Mouse (Mus musculus) forebrain, embryonic 15.5 days (tissue): ENCODE measurements around the gene Isyna1. TPM values are rescaled to one million over a fixed set of nuclear protein-coding genes. Genes with fewer than 3 reads are reported as not detected.
A peak's percentile ranks its signal among the peaks of the same experiment; 100 is the strongest.

Experiments
- ATAC-seq: fragments of 200-750 bp; cut with Nextera tagmentation; replicated peaks from 2 replicates; pipeline ENCODE4 v1.8.0; 2017; ENCODE audit warnings: mild to moderate bottlenecking, moderate TSS enrichment, moderate library complexity
- H3K27ac ChIP-seq: fragments of 300-500 bp; sonication (generic); replicated peaks from 2 replicates; pipeline ENCODE4 v1.5.1; 2015; ENCODE audit warnings: mild to moderate bottlenecking, inconsistent platforms
- H3K27me3 ChIP-seq: fragments of 300-500 bp; sonication (generic); 2 replicates; pipeline ENCODE4 v1.6.1; 2015; ENCODE audit warnings: inconsistent platforms
- H3K36me3 ChIP-seq: fragments of 300-500 bp; sonication (generic); 2 replicates; pipeline ENCODE4 v1.6.1; 2015; ENCODE audit warnings: mild to moderate bottlenecking, inconsistent platforms
- H3K4me1 ChIP-seq: fragments of 300-500 bp; sonication (generic); 2 replicates; pipeline ENCODE4 v1.6.1; 2015; ENCODE audit warnings: inconsistent platforms
- H3K4me2 ChIP-seq: fragments of 300-500 bp; sonication (generic); replicated peaks from 2 replicates; pipeline ENCODE4 v1.6.1; 2015; ENCODE audit warnings: mild to moderate bottlenecking, inconsistent platforms
- H3K4me3 ChIP-seq: fragments of 300-500 bp; sonication (generic); 2 replicates; pipeline ENCODE4 v1.5.1; 2015; ENCODE audit warnings: mild to moderate bottlenecking, inconsistent platforms
- H3K9ac ChIP-seq: fragments of 300-500 bp; sonication (generic); replicated peaks from 2 replicates; pipeline ENCODE4 v1.6.1; 2015; ENCODE audit warnings: mild to moderate bottlenecking, inconsistent platforms
- H3K9me3 ChIP-seq: fragments of 300-500 bp; sonication (generic); 2 replicates; pipeline ENCODE4 v1.6.1; 2016; ENCODE audit warnings: inconsistent platforms
- WGBS: fragments of 180-500 bp; shearing (Covaris S2); methylation state at CpG from one replicate; pipeline ENCODE4 v1.1.7; 2015; ENCODE audit warnings: mixed read lengths; 5-methylcytosine and 5-hydroxymethylcytosine counted together
- polyA plus RNA-seq: library from polyadenylated mRNA; unstranded; fragments of >200 nt; fragmentation: Nextera tagmentation; extraction: Ambion mirVana; gene quantifications from 2 replicates; pipeline ENCODE4 v1.2.1, GENCODE M21; 2015

The Isyna1 gene
- polyA plus RNA-seq, 1 experiment from 2014 or later: 116 TPM

GRCm38 (mm10) chr8:70608749-70609367 lies 14.7 kb downstream of the Isyna1 start, which contains the start of gene Ssbp4:
Gene Ssbp4, minus strand, starts transcription at chr8:70608872.
- peaks cover 53% of the 10 kb centered on the region for H3K4me1 ChIP-seq
- H3K4me3 ChIP-seq: peak within 1 kb of the TSS; percentile 58
- H3K9me3 ChIP-seq: no peaks in the 10 kb centered on the region
- no peak for ATAC-seq
- H3K27me3 ChIP-seq: peaks cover 4% of the 10 kb centered on the region; the same call in 1 of the 2 replicates
- H3K4me2 ChIP-seq: peak within 1 kb of the TSS; percentile 63
- peak within 1 kb of the TSS; percentile 70 for H3K27ac ChIP-seq
- no peaks in the 10 kb centered on the region for H3K36me3 ChIP-seq
- H3K9ac ChIP-seq: peak within 1 kb of the TSS; percentile 71
- WGBS: 6% methylated on average over 26 of the region's 26 CpGs

- H3K9me3 ChIP-seq: no peaks in the 10 kb centered on the region
- WGBS: under 1% methylated on average over 39 of the region's 39 CpGs
- H3K27ac ChIP-seq: peak overlapping the region; percentile 70
- H3K9ac ChIP-seq: peak overlapping the region; percentile 36
- H3K4me2 ChIP-seq: peak overlapping the region; percentile 63
- ATAC-seq: peak; percentile 27
- H3K4me1 ChIP-seq: peaks cover 53% of the 10 kb centered on the region
- H3K36me3 ChIP-seq: no peaks in the 10 kb centered on the region
- H3K4me3 ChIP-seq: peak overlapping the region; percentile 37
- peaks cover 4% of the 10 kb centered on the region; the same call in 1 of the 2 replicates for H3K27me3 ChIP-seq
These were observed 15.2 kb downstream of the Isyna1 start for GRCm38 (mm10) chr8:70609368-70609848.

- no peaks in the 10 kb centered on the region for H3K9me3 ChIP-seq
- WGBS: 1% methylated on average over 42 of the region's 45 CpGs
- H3K4me3 ChIP-seq: peak overlapping the region; percentile 37
- H3K36me3 ChIP-seq: no peaks in the 10 kb centered on the region
- peak overlapping the region; percentile 70 for H3K27ac ChIP-seq
- H3K4me1 ChIP-seq: peaks cover 53% of the 10 kb centered on the region
- H3K9ac ChIP-seq: peak overlapping the region; percentile 36
- peaks cover 4% of the 10 kb centered on the region; the same call in 1 of the 2 replicates for H3K27me3 ChIP-seq
- peak overlapping the region; percentile 63 for H3K4me2 ChIP-seq
- peak; percentile 25 for ATAC-seq
These were observed 15.9 kb downstream of the Isyna1 start for GRCm38 (mm10) chr8:70609849-70610795.

GRCm38 (mm10) chr8:70610796-70611771 lies 16.9 kb downstream of the Isyna1 start:
- H3K4me1 ChIP-seq: peaks cover 53% of the 10 kb centered on the region
- ATAC-seq: peak; percentile 11; the same call in 1 of the 2 replicates

GRCm38 (mm10) chr8:70611849-70612248 lies 17.7 kb downstream of the Isyna1 start:
- H3K4me3 ChIP-seq: peak overlapping the region; percentile 32
- H3K27ac ChIP-seq: peak overlapping the region; percentile 39
- WGBS: 0% methylated on average over 6 of the region's 6 CpGs
- 0 out of 2 replicates have a peak, but pooled peaks have one; percentile 3 for ATAC-seq
- H3K36me3 ChIP-seq: no peaks in the 10 kb centered on the region
- peak overlapping the region; percentile 32; the same call in 1 of the 2 replicates for H3K9ac ChIP-seq
- peaks cover 4% of the 10 kb centered on the region; the same call in 1 of the 2 replicates for H3K27me3 ChIP-seq
- no peaks in the 10 kb centered on the region for H3K9me3 ChIP-seq
- peaks cover 49% of the 10 kb centered on the region for H3K4me1 ChIP-seq
- H3K4me2 ChIP-seq: peak overlapping the region; percentile 63

More at GRCm38 (mm10) chr8:70610796-70611771, 16.9 kb downstream of the Isyna1 start:
- H3K36me3 ChIP-seq: no peaks in the 10 kb centered on the region
- peak overlapping the region; percentile 32 for H3K4me3 ChIP-seq
- H3K27me3 ChIP-seq: peaks cover 4% of the 10 kb centered on the region; the same call in 1 of the 2 replicates
- H3K9ac ChIP-seq: peak overlapping the region; percentile 32
- WGBS: under 1% methylated on average over 54 of the region's 54 CpGs
- no peaks in the 10 kb centered on the region for H3K9me3 ChIP-seq
- H3K4me2 ChIP-seq: peak overlapping the region; percentile 63
- H3K27ac ChIP-seq: peak overlapping the region; percentile 57

GRCm38 (mm10) chr8:70613763-70614162 lies 19.6 kb downstream of the Isyna1 start:
- 0% methylated on average over 1 of the region's 1 CpGs for WGBS
- H3K27me3 ChIP-seq: peaks cover 4% of the 10 kb centered on the region; the same call in 1 of the 2 replicates
- H3K9me3 ChIP-seq: no peaks in the 10 kb centered on the region
- no peak overlapping the region for H3K9ac ChIP-seq
- H3K4me3 ChIP-seq: no peak overlapping the region
- peaks cover 33% of the 10 kb centered on the region for H3K4me1 ChIP-seq
- no peaks in the 10 kb centered on the region for H3K36me3 ChIP-seq
- no peak for ATAC-seq
- no peak overlapping the region for H3K27ac ChIP-seq
- no peak overlapping the region for H3K4me2 ChIP-seq

- H3K9me3 ChIP-seq: no peaks in the 10 kb centered on the region
- 84% methylated on average over 5 of the region's 5 CpGs for WGBS
- peaks cover 27% of the 10 kb centered on the region for H3K4me1 ChIP-seq
- H3K4me3 ChIP-seq: no peak overlapping the region
- ATAC-seq: no peak
- no peak overlapping the region for H3K27ac ChIP-seq
- no peak overlapping the region for H3K9ac ChIP-seq
- no peaks in the 10 kb centered on the region; the same call in 1 of the 2 replicates for H3K27me3 ChIP-seq
- no peak overlapping the region for H3K4me2 ChIP-seq
- H3K36me3 ChIP-seq: no peaks in the 10 kb centered on the region
These were observed 20.3 kb downstream of the Isyna1 start for GRCm38 (mm10) chr8:70614469-70614868.

GRCm38 (mm10) chr8:70615281-70615680 lies 21.1 kb downstream of the Isyna1 start:
- Histone ChIP-seq H3K9me3 (no peaks in the 10 kb centered on the region), H3K4me3 (no peak overlapping the region), H3K9ac (no peak overlapping the region), H3K27ac (no peak overlapping the region), H3K4me1 (peaks cover 19% of the 10 kb centered on the region), H3K27me3 (no peaks in the 10 kb centered on the region; the same call in 1 of the 2 replicates), H3K36me3 (no peaks in the 10 kb centered on the region), H3K4me2 (no peak overlapping the region)
- WGBS: 90% methylated on average over 8 of the region's 8 CpGs
- no peak for ATAC-seq

- Histone ChIP-seq H3K4me3 (no peak within 1 kb of the TSS), H3K4me1 (peaks cover 12% of the 10 kb centered on the region), H3K4me2 (no peak within 1 kb of the TSS), H3K36me3 (no peaks in the 10 kb centered on the region), H3K27ac (no peak within 1 kb of the TSS), H3K9ac (no peak within 1 kb of the TSS), H3K9me3 (no peaks in the 10 kb centered on the region), H3K27me3 (no peaks in the 10 kb centered on the region; the same call in 1 of the 2 replicates)
- no peak for ATAC-seq
- 84% methylated on average over 3 of the region's 3 CpGs for WGBS
These were observed 21.7 kb downstream of the Isyna1 start, which contains the start of gene Lrrc25 for GRCm38 (mm10) chr8:70615894-70616293. Gene Lrrc25, plus strand, starts transcription at chr8:70616155.

- WGBS: 63% methylated on average over 11 of the region's 11 CpGs
- Histone ChIP-seq H3K4me3 (no peak overlapping the region), H3K9me3 (no peaks in the 10 kb centered on the region), H3K4me1 (peaks cover 5% of the 10 kb centered on the region), H3K27ac (no peak overlapping the region), H3K9ac (no peak overlapping the region), H3K4me2 (no peak overlapping the region), H3K36me3 (no peaks in the 10 kb centered on the region), H3K27me3 (0 out of 2 replicates have a peak, but pooled peaks cover 1% of the 10 kb centered on the region)
- ATAC-seq: no peak
These were observed 22.5 kb downstream of the Isyna1 start for GRCm38 (mm10) chr8:70616645-70617044.

GRCm38 (mm10) chr8:70617985-70618384 lies 23.8 kb downstream of the Isyna1 start:
- Histone ChIP-seq H3K36me3 (no peaks in the 10 kb centered on the region), H3K27me3 (0 out of 2 replicates have a peak, but pooled peaks cover 3% of the 10 kb centered on the region), H3K9ac (no peak overlapping the region), H3K4me3 (no peak overlapping the region), H3K9me3 (no peaks in the 10 kb centered on the region), H3K27ac (no peak overlapping the region), H3K4me1 (no peaks in the 10 kb centered on the region), H3K4me2 (no peak overlapping the region)
- no peak for ATAC-seq
- WGBS: 77% methylated on average over 11 of the region's 11 CpGs
